Comparison of ENCODE assay signal across 14 mouse cellular contexts in genomic region chr7:136297901-136298513, GRCm38 (mm10).
DNase-seq lines count a peak whose midpoint lies in the region; ATAC-seq and TF ChIP-seq lines count a peak whose summit lies in the region.
"Had no signal": no experiment of that assay in that cellular context is flagged by ENCODE, and none has a peak within 500 bp of the region (broad histone marks: within the 10 kb centered on the region; RNA-seq: fewer than 3 reads in every experiment).

No protein-coding gene starts in this region.

- H3K9me3 ChIP-seq in forebrain, postnatal 0 days (ENCODE audit: low read length) = no peaks in the 10 kb centered on the region
- H3K9me3 ChIP-seq in forebrain, embryonic 12.5 days = no peaks in the 10 kb centered on the region
- H3K9me3 ChIP-seq in kidney, embryonic 14.5 days (ENCODE audit: control insufficient read depth, low read length) = no peaks in the 10 kb centered on the region
- H3K9me3 ChIP-seq in lung, postnatal 0 days (ENCODE audit: low read length) = no peaks in the 10 kb centered on the region
- H3K9me3 ChIP-seq: midbrain, embryonic 13.5 days had no signal

- H3K4me1 ChIP-seq in forebrain, postnatal 0 days (ENCODE audit: insufficient read depth) = no peaks in the 10 kb centered on the region
- H3K4me1 ChIP-seq in forebrain, embryonic 12.5 days = no peaks in the 10 kb centered on the region
- H3K4me1 ChIP-seq in kidney, adult 2 months (ENCODE audit: control insufficient read depth, insufficient read depth, low read length) = peaks cover 5% of the 10 kb centered on the region; the same call in 1 of the 2 replicates
- H3K4me1 ChIP-seq in kidney, embryonic 14.5 days (ENCODE audit: control insufficient read depth, insufficient read depth, low read length) = no peaks in the 10 kb centered on the region
- no peaks in the 10 kb centered on the region for H3K4me1 ChIP-seq in lung, postnatal 0 days (ENCODE audit: insufficient read depth, low read depth, low read length)

- no peaks in the 10 kb centered on the region; the same call in 1 of the 2 replicates for H3K27me3 ChIP-seq in forebrain, postnatal 0 days (ENCODE audit: insufficient read depth, low read length)
- H3K27me3 ChIP-seq in forebrain, embryonic 12.5 days = no peaks in the 10 kb centered on the region
- no peaks in the 10 kb centered on the region for H3K27me3 ChIP-seq in kidney, adult 2 months (replicated peaks; ENCODE audit: control insufficient read depth, insufficient read depth, low read length)
- H3K27me3 ChIP-seq in kidney, embryonic 14.5 days (ENCODE audit: control insufficient read depth, insufficient read depth, low read length) = no peaks in the 10 kb centered on the region
- no peaks in the 10 kb centered on the region for H3K27me3 ChIP-seq in lung, postnatal 0 days (replicated peaks; ENCODE audit: insufficient read depth, low read length)
- H3K27me3 ChIP-seq: midbrain, embryonic 13.5 days; Patski had no signal

- no peak overlapping the region for H3K4me2 ChIP-seq in forebrain, postnatal 0 days (ENCODE audit: low read depth)
- H3K4me2 ChIP-seq in forebrain, embryonic 12.5 days = no peak overlapping the region
- no peak overlapping the region for H3K4me2 ChIP-seq in kidney, embryonic 14.5 days (replicated peaks; ENCODE audit: low read depth, low read length)
- no peak overlapping the region for H3K4me2 ChIP-seq in lung, postnatal 0 days (replicated peaks; ENCODE audit: low read depth, low read length)
- H3K4me2 ChIP-seq: midbrain, embryonic 13.5 days had no signal

- H3K36me3 ChIP-seq in forebrain, postnatal 0 days (ENCODE audit: insufficient read depth) = no peaks in the 10 kb centered on the region
- no peaks in the 10 kb centered on the region for H3K36me3 ChIP-seq in forebrain, embryonic 12.5 days (replicated peaks)
- no peaks in the 10 kb centered on the region for H3K36me3 ChIP-seq in kidney, adult 2 months (ENCODE audit: control insufficient read depth, insufficient read depth, low read length)
- H3K36me3 ChIP-seq in kidney, embryonic 14.5 days (ENCODE audit: control insufficient read depth, insufficient read depth, low read length) = no peaks in the 10 kb centered on the region
- no peaks in the 10 kb centered on the region for H3K36me3 ChIP-seq in lung, postnatal 0 days (ENCODE audit: insufficient read depth, low read length)
- H3K36me3 ChIP-seq: midbrain, embryonic 13.5 days had no signal

- TF ChIP-seq POLR2A in kidney, adult 2 months (IDR thresholded peaks at IDR 0.05; ENCODE audit: low read depth, low read length) = no peak

- H3K27ac ChIP-seq in forebrain, postnatal 0 days (ENCODE audit: low read depth, low read length) = no peak overlapping the region
- H3K27ac ChIP-seq in forebrain, embryonic 12.5 days = no peak overlapping the region
- H3K27ac ChIP-seq in kidney, adult 2 months (ENCODE audit: insufficient read depth, low read depth, low read length) = no peak overlapping the region
- H3K27ac ChIP-seq in kidney, embryonic 14.5 days (ENCODE audit: low read depth, low read length) = no peak overlapping the region
- H3K27ac ChIP-seq in lung, postnatal 0 days (ENCODE audit: low read length) = no peak overlapping the region
- H3K27ac ChIP-seq: midbrain, embryonic 13.5 days had no signal

- no peak for TF ChIP-seq EP300 in lung, postnatal 0 days (IDR thresholded peaks at IDR 0.05)

- TF ChIP-seq CTCF in forebrain, postnatal 0 days (IDR thresholded peaks at IDR 0.05; ENCODE audit: low read depth) = peak; percentile 26; the same call in 1 of the 2 replicates
- TF ChIP-seq CTCF in kidney, adult 2 months (conservative IDR thresholded peaks at IDR 0.05; ENCODE audit: insufficient read depth, insufficient read length, low read depth, low read length) = no peak
- peak; percentile 37 for TF ChIP-seq CTCF in lung, postnatal 0 days (IDR thresholded peaks at IDR 0.05)

- H3K4me3 ChIP-seq in forebrain, postnatal 0 days (ENCODE audit: low read depth, low read length) = no peak overlapping the region
- H3K4me3 ChIP-seq in forebrain, embryonic 12.5 days (replicated peaks) = no peak overlapping the region
- H3K4me3 ChIP-seq in kidney, adult 2 months (ENCODE audit: insufficient read depth, low read depth, low read length) = no peak overlapping the region
- no peak overlapping the region for H3K4me3 ChIP-seq in kidney, embryonic 14.5 days (ENCODE audit: low read length)
- H3K4me3 ChIP-seq in lung, postnatal 0 days (ENCODE audit: low read depth, low read length) = no peak overlapping the region
- H3K4me3 ChIP-seq: midbrain, embryonic 13.5 days had no signal

- no peak for ATAC-seq in forebrain, postnatal 0 days
- no peak for ATAC-seq in forebrain, embryonic 12.5 days (ENCODE audit: low FRiP score)
- ATAC-seq in kidney, embryonic 14.5 days (ENCODE audit: low FRiP score, low TSS enrichment) = no peak
- ATAC-seq in lung, postnatal 0 days = no peak
- ATAC-seq: forebrain, embryonic 14.5 days; hindbrain, embryonic 16.5 days; midbrain, embryonic 13.5 days; Patski had no signal

- DNase-seq in forebrain, postnatal 0 days = no peak
- peak; percentile 18 for DNase-seq in kidney, adult 2 months
- no peak for DNase-seq in lung, postnatal 0 days (ENCODE audit: low spot score)
- no peak for DNase-seq in lung, postnatal 4 days
- DNase-seq in kidney, postnatal 4 days = peak; percentile 21 to 28
- DNase-seq in thymus, postnatal 4 days = no peak
- DNase-seq: cerebellum, adult 11-12 months; right cerebral cortex, postnatal 4 days had no signal

- H3K9ac ChIP-seq in forebrain, postnatal 0 days = no peak overlapping the region
- H3K9ac ChIP-seq in forebrain, embryonic 12.5 days = no peak overlapping the region
- no peak overlapping the region for H3K9ac ChIP-seq in kidney, embryonic 14.5 days (ENCODE audit: low read depth, low read length)
- H3K9ac ChIP-seq in lung, postnatal 0 days (replicated peaks; ENCODE audit: low read depth) = no peak overlapping the region
- H3K9ac ChIP-seq: midbrain, embryonic 13.5 days had no signal

- 75% methylated on average over 2 of the region's 2 CpGs for WGBS in forebrain, postnatal 0 days
- 85% methylated on average over 2 of the region's 2 CpGs for WGBS in forebrain, embryonic 12.5 days
- 66% methylated on average over 2 of the region's 2 CpGs for WGBS in kidney, adult 2 months
- 61% methylated on average over 2 of the region's 2 CpGs for WGBS in kidney, embryonic 14.5 days
- WGBS in lung, postnatal 0 days = 61% methylated on average over 2 of the region's 2 CpGs

Comparison
In these comparisons a context has a peak if more than half of its experiments do, and no peak if none do; other contexts are left out.
1. DNase-seq: peak in kidney, adult 2 months (single experiment) and kidney, postnatal 4 days (2 of 2); none in forebrain, postnatal 0 days (single experiment), lung, postnatal 0 days (single experiment), lung, postnatal 4 days (0 of 2) and thymus, postnatal 4 days (single experiment).